Mouse (Mus musculus) embryonic facial prominence, embryonic 12.5 days (tissue): ENCODE results near the gene Fkbp2. TPM values are rescaled to one million over a fixed set of nuclear protein-coding genes. Genes with fewer than 3 reads are reported as not detected.

Experiments used
- ATAC-seq: fragments of 200-750 bp; cut with Nextera tagmentation; 2 replicates; pipeline ENCODE4 v1.8.0; 2017; ENCODE audit not compliant: insufficient number of reproducible peaks, insufficient read depth, low FRiP score, low TSS enrichment
- H3K27ac ChIP-seq: fragments of 300-500 bp; sonication (generic); 2 replicates; pipeline ENCODE4 v1.5.1; 2016; ENCODE audit warnings: mild to moderate bottlenecking
- H3K27me3 ChIP-seq: fragments of 300-500 bp; sonication (generic); 2 replicates; pipeline ENCODE4 v1.6.1; 2016; ENCODE audit warnings: mild to moderate bottlenecking, moderate library complexity
- H3K36me3 ChIP-seq: fragments of 300-500 bp; sonication (generic); 2 replicates; pipeline ENCODE4 v1.6.1; 2016; ENCODE audit warnings: mild to moderate bottlenecking
- H3K4me1 ChIP-seq: fragments of 300-500 bp; sonication (generic); 2 replicates; pipeline ENCODE4 v1.6.1; 2016
- H3K4me2 ChIP-seq: fragments of 300-500 bp; sonication (generic); replicated peaks from 2 replicates; pipeline ENCODE4 v1.6.1; 2016; ENCODE audit warnings: mild to moderate bottlenecking, moderate library complexity
- H3K4me3 ChIP-seq: fragments of 300-500 bp; sonication (generic); 2 replicates; pipeline ENCODE4 v1.5.1; 2016; ENCODE audit warnings: mild to moderate bottlenecking
- H3K9ac ChIP-seq: fragments of 300-500 bp; sonication (generic); 2 replicates; pipeline ENCODE4 v1.6.1; 2016; ENCODE audit warnings: mild to moderate bottlenecking, moderate library complexity
- H3K9me3 ChIP-seq: fragments of 300-500 bp; sonication (generic); 2 replicates; pipeline ENCODE4 v1.6.1; 2016; ENCODE audit warnings: mild to moderate bottlenecking, moderate library complexity
- WGBS: fragments of 180-500 bp; shearing (Covaris S2); methylation state at CpG from one replicate; pipeline ENCODE4 v1.1.7; 2016; 5-methylcytosine and 5-hydroxymethylcytosine counted together
- polyA plus RNA-seq: library from polyadenylated mRNA; unstranded; fragments of >200 nt; fragmentation: Nextera tagmentation; extraction: Ambion mirVana; gene quantifications from 2 replicates; pipeline ENCODE4 v1.2.1, GENCODE M21; 2016

Fkbp2 gene
- polyA plus RNA-seq, 1 experiment from 2014 or later, result 76.2 TPM

DNA sequence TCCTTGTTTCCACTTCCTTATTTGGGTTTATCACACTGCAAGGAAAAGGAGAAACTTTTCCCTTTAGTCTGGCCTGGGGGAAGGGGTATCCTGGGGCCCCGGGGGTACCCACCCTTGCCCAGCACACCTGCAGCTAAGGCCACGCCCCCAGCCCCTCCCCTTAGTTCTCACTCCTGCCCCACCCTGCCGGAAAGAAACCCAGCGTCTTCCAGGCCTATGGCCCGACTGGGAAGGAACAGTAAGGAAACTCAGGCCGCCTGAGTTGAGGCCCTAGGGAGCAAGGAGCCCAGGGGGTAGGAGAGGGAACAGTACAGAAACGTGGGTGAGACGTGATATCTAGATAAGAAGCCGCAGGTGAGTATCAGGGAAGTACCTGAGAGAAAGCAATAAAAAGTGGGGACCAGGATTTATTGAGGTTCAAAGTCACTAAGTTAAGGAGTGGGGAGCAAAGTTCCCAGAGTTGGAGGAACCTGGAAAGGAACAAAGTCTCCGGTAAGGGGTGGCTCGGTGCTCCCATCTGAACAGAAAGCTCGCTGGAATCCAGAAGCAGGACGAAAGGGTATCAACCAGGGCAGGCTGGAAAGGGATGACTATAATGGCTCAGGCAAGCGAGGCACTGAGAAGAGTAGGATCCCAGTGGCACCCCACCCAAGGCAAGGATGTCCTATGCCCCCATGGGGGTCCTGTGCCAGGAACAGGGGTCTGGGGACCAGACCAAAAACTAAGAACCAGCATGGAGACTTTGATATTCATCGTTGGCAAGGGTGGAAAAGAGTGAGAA lies 11.6 kb downstream of the Fkbp2 start:
- H3K36me3 ChIP-seq, result peaks cover 29% of the 10 kb centered on the region
- WGBS, result 11% methylated on average over 15 of the region's 15 CpGs
- H3K9me3 ChIP-seq, result no peaks in the 10 kb centered on the region
- peak overlapping the region; percentile 58 for H3K4me3 ChIP-seq
- H3K27me3 ChIP-seq, result no peaks in the 10 kb centered on the region
- H3K27ac ChIP-seq, result no peak overlapping the region
- H3K4me1 ChIP-seq, result peaks cover 34% of the 10 kb centered on the region
- no peak for ATAC-seq
- H3K4me2 ChIP-seq, result peak overlapping the region; percentile 54
- peak overlapping the region; percentile 66 for H3K9ac ChIP-seq

DNA sequence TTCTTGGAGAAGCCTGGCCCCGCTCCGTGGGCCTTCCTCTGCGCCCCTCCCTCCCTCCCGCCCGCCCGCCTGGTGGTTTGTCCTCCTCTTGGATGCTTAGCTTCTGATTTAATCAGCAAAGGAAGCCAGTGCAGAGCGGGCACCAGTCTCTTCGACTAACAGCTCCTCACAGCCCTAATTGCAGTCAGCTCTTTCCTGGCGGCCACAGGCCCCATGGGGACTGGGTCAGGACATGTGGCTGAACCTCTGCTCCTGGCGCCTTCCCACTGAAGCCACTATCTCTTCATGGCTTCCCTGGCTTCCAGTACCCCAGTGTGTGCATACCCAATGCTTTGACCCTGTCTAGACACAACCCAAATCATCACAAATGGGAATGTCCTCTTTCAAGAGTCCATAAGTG lies 23.8 kb downstream of the Fkbp2 start:
- H3K9ac ChIP-seq, result no peak overlapping the region
- H3K4me1 ChIP-seq, result peaks cover 10% of the 10 kb centered on the region
- no peaks in the 10 kb centered on the region for H3K27me3 ChIP-seq
- no peak overlapping the region for H3K4me2 ChIP-seq
- WGBS, result 82% methylated on average over 10 of the region's 10 CpGs
- H3K4me3 ChIP-seq, result no peak overlapping the region
- peaks cover 67% of the 10 kb centered on the region for H3K36me3 ChIP-seq
- no peak overlapping the region for H3K27ac ChIP-seq
- no peaks in the 10 kb centered on the region for H3K9me3 ChIP-seq
- no peak for ATAC-seq

DNA sequence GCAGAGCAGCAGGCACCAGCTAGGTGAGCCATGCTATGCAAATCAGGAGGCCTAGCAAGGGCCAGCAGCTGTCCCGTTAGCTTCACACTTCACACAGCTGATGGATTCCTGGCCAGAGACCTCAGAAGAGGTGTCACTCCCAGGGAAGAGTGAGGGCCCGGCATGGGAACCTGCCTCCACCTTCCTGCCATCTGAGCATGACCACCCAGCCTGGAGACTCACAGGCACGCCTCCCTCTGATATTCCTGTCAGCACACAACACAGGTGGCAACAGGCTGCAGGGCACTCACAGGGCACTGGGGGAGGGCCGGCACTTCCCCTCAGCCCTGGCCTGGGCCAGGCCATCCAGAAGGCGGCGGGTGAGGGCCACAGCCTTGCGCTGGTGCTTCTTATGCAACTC lies 24.9 kb downstream of the Fkbp2 start:
- H3K27ac ChIP-seq, result no peak overlapping the region

DNA sequence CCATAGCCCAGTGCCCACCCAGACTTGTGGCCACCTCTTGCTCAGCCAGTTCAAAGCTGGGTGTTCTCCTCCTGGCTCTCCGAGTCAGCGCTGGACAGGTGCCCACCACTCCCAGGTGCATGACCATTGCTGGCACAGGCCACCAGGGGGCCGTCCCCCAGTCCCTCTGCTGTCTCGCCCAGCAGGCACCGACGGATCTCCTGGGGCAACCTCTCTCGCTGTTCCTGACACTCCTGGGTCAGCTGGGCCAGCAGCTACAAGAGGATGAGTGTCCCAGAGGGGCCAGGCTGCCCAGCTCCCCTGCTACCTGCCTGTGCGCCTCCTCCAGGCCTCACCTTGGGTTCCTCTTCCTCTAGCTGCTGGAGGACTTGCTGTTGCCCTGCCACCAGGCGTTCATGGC lies 26.3 kb downstream of the Fkbp2 start:
- ATAC-seq, result no peak
- peaks cover 50% of the 10 kb centered on the region for H3K36me3 ChIP-seq
- H3K4me3 ChIP-seq, result no peak overlapping the region
- peaks cover 16% of the 10 kb centered on the region for H3K4me1 ChIP-seq
- 67% methylated on average over 9 of the region's 9 CpGs for WGBS
- no peaks in the 10 kb centered on the region for H3K9me3 ChIP-seq
- H3K9ac ChIP-seq, result no peak overlapping the region
- no peaks in the 10 kb centered on the region for H3K27me3 ChIP-seq
- no peak overlapping the region for H3K27ac ChIP-seq
- no peak overlapping the region for H3K4me2 ChIP-seq

More for the DNA sequence above, 24.9 kb downstream of the Fkbp2 start:
- peaks cover 10% of the 10 kb centered on the region for H3K4me1 ChIP-seq
- H3K4me3 ChIP-seq, result no peak overlapping the region
- H3K36me3 ChIP-seq, result peaks cover 64% of the 10 kb centered on the region
- no peak overlapping the region for H3K4me2 ChIP-seq
- no peaks in the 10 kb centered on the region for H3K27me3 ChIP-seq
- WGBS, result 85% methylated on average over 7 of the region's 7 CpGs
- H3K9me3 ChIP-seq, result no peaks in the 10 kb centered on the region
- ATAC-seq, result no peak
- no peak overlapping the region; the same call in 1 of the 2 replicates for H3K9ac ChIP-seq

DNA sequence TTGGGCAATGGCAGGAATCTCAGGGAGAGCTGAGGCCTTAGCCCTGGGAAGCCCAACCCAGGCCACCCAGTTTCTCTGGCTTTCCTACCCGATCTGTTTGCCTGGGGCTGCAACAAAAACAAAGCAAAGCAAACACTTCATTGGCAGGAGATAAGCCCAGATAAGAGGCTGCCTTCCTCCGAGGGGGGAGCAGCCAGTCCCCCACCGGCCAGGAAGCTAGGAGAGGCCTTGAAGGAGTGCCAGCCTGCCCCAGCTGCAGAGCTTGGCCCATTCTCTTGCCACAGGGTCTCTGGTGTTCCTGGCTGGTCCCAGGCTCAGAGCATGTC lies 27.6 kb downstream of the Fkbp2 start:
- Histone ChIP-seq H3K9ac (peak overlapping the region; percentile 77; the same call in 1 of the 2 replicates), H3K4me2 (peak overlapping the region; percentile 93), H3K27me3 (no peaks in the 10 kb centered on the region), H3K27ac (peak overlapping the region; percentile 98; the same call in 1 of the 2 replicates), H3K9me3 (no peaks in the 10 kb centered on the region), H3K36me3 (peaks cover 41% of the 10 kb centered on the region), H3K4me3 (peak overlapping the region; percentile 61), H3K4me1 (peaks cover 16% of the 10 kb centered on the region)
- no peak for ATAC-seq
- 10% methylated on average over 3 of the region's 3 CpGs for WGBS

DNA sequence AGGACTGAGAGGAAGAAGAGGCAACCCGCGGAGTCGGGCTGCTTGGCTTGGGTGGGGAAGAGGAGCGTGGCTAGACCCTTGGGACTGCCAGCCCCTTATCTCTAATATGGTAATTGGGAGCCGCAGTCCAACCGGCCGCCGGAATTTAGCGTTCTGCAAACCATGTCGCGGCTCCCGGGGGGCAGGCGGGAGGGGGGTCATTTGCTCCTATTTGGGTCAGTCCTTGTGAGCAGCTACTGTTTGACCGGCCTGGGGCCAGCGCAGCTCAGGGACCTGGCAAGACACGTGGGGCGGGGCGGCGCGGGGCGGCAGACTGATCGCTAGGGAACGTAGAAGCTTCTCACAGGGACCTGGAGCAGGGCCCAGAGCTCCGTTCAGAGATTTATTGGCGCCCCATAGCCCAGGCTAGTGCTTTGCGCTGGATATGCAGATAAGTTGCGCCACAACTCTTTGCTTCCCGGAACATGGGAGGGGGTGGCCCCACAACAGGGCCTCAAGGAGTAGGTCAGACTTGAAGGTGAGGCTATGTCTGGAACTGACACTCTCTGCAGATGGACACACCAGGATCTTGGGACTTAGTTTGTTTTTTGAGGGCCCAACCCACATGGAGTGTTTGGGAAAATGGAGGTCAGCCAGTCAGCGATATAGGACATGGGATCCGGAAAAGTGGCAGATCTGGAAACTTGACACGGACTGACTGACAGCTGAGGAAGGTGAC lies 28.1 kb downstream of the Fkbp2 start:
- Histone ChIP-seq H3K9me3 (no peaks in the 10 kb centered on the region), H3K9ac (peak overlapping the region; percentile 77), H3K4me2 (peak overlapping the region; percentile 93), H3K4me1 (peaks cover 16% of the 10 kb centered on the region), H3K27me3 (no peaks in the 10 kb centered on the region), H3K36me3 (peaks cover 36% of the 10 kb centered on the region), H3K27ac (peak overlapping the region; percentile 98), H3K4me3 (peak overlapping the region; percentile 61)
- ATAC-seq, result no peak
- WGBS, result 2% methylated on average over 31 of the region's 31 CpGs

DNA sequence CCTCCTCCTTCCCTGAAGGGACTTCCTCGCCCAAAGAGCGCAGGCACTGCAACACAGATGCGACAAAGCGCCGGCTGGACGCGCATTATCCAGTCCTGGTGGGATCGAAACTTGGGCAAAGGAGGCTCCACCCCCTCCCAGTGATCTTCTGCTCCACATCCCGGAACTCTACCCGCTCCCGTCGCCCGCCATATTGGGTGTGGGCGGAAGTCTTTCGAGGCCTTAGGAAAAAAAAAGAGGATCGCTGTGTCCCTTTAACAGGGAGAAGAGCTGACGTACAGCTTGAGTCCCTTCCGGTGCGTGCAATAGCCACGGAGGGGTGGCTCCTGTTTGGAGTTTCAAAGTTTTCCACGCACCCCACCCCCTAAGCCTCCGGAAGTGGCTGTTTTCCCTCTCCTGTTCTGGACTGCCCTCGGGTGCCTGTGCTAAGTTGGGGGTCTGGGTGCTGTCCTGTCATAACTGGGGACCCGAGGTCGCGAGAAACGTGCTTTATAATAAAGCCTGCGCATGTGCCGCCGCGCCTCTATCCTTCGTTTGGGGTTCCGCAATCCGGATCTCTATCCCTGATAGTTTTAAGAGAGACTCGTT lies 28.8 kb downstream of the Fkbp2 start:
- Histone ChIP-seq H3K36me3 (peaks cover 32% of the 10 kb centered on the region), H3K27ac (peak overlapping the region; percentile 98), H3K4me1 (peaks cover 16% of the 10 kb centered on the region), H3K9ac (peak overlapping the region; percentile 77), H3K9me3 (no peaks in the 10 kb centered on the region), H3K4me3 (peak overlapping the region; percentile 61), H3K4me2 (peak overlapping the region; percentile 93), H3K27me3 (no peaks in the 10 kb centered on the region)
- under 1% methylated on average over 35 of the region's 35 CpGs for WGBS
- ATAC-seq, result peak; percentile 77

DNA sequence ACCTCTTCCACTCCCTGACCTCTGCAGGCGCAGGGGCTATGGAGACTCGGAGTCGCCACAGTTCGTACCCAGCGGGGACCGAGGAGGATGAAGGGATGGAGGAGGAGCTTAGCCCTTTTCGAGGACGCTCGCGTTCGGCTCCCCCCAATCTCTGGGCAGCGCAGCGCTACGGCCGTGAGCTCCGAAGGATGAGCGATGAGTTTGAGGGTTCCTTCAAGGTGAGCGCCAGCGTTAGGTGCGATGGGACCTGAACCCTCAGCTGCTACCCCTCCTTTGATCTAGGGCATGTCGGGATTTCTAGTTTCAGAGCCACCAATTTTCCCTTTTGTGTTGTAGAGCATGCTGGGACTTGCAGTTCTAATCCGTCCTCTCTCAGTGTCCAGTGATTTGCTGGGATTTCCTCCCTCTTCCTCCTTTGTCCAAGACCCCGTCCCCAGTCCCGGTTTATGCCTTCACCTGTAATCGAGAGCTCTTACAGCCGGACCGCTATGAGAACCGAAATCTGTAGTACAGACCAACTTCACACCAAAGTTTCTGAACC lies 29.6 kb downstream of the Fkbp2 start:
- peak overlapping the region; percentile 93 for H3K4me2 ChIP-seq
- H3K27ac ChIP-seq, result peak overlapping the region; percentile 98
- H3K4me3 ChIP-seq, result peak overlapping the region; percentile 61
- no peaks in the 10 kb centered on the region for H3K9me3 ChIP-seq
- WGBS, result under 1% methylated on average over 28 of the region's 28 CpGs
- peaks cover 32% of the 10 kb centered on the region for H3K36me3 ChIP-seq
- peaks cover 16% of the 10 kb centered on the region for H3K4me1 ChIP-seq
- ATAC-seq, result peak; percentile 61
- no peaks in the 10 kb centered on the region for H3K27me3 ChIP-seq
- peak overlapping the region; percentile 77 for H3K9ac ChIP-seq

DNA sequence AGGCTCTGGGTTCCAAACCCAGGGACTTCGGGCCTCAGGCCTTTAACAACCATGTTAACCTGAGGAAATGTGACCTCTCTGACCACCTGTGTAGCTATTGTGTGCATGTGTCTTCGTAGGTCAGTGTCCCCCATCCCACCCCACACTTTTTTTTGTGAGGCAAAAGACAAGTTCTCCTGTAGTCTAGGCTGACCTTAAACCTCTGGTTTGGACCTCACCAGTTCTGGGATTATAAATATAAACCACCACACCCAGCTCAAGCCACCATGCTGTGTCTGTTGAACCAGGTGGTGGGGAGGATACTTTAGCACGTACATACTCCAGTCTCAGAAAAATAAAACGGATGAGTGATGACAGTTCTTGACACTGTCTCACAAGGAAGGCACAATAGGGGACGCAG lies 30.4 kb downstream of the Fkbp2 start:
- peaks cover 26% of the 10 kb centered on the region for H3K36me3 ChIP-seq
- 56% methylated on average over 5 of the region's 5 CpGs for WGBS
- H3K27me3 ChIP-seq, result no peaks in the 10 kb centered on the region
- H3K9ac ChIP-seq, result peak overlapping the region; percentile 77
- no peak for ATAC-seq
- H3K4me2 ChIP-seq, result peak overlapping the region; percentile 93
- no peaks in the 10 kb centered on the region for H3K9me3 ChIP-seq
- H3K27ac ChIP-seq, result 0 out of 2 replicates have a peak overlapping the region, but pooled peaks have one; percentile 23
- H3K4me1 ChIP-seq, result peaks cover 16% of the 10 kb centered on the region
- peak overlapping the region; percentile 61 for H3K4me3 ChIP-seq

DNA sequence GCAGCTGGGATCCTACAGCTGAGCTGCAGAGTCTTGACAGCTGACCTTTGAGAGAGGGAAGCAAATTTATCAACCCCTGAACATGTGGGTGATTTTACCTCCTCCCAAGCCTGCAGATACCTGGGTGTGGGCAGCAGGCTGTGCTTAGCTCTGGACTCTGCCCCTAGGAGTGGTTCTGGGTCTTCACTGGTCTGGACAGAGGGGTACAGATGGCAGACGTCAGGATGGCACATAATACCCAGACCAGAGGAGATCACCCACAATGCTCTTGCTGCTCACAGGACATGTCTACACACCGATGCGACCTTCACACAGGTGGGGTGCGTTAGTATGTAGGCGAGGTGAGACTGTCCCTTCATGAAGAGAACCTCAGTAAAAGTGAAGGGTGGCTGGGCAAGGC lies 30.8 kb downstream of the Fkbp2 start:
- H3K4me1 ChIP-seq, result peaks cover 16% of the 10 kb centered on the region
- 0 out of 2 replicates have a peak overlapping the region, but pooled peaks have one; percentile 77 for H3K9ac ChIP-seq
- H3K4me2 ChIP-seq, result no peak overlapping the region
- ATAC-seq, result no peak
- 0 out of 2 replicates have a peak overlapping the region, but pooled peaks have one; percentile 23 for H3K27ac ChIP-seq
- H3K4me3 ChIP-seq, result peak overlapping the region; percentile 61; the same call in 1 of the 2 replicates
- H3K9me3 ChIP-seq, result no peaks in the 10 kb centered on the region
- H3K36me3 ChIP-seq, result peaks cover 22% of the 10 kb centered on the region
- no peaks in the 10 kb centered on the region for H3K27me3 ChIP-seq
- WGBS, result 87% methylated on average over 5 of the region's 5 CpGs

DNA sequence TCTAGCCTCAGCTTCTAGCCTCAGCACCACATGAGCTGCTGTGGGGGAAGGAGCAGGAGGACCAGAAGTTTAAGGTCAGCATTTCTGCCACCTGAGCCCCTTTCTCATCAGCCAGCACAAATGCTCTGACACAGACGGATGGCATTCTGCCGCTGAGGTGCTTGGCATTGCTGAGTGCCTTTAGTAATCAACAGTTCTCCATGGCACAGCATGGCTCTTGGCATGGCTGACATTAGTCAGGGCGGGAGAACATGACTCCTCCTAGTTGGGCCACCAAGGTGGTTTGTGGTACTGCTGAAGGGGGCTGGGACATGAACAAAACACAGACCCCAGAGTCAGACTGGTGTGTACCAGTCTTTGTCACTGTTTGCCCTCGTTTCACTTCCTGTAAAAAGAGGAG lies 32.1 kb downstream of the Fkbp2 start:
- Histone ChIP-seq H3K27ac (no peak overlapping the region), H3K9ac (no peak overlapping the region), H3K27me3 (no peaks in the 10 kb centered on the region), H3K4me1 (peaks cover 16% of the 10 kb centered on the region), H3K36me3 (peaks cover 11% of the 10 kb centered on the region), H3K4me2 (no peak overlapping the region), H3K9me3 (no peaks in the 10 kb centered on the region), H3K4me3 (no peak overlapping the region)
- ATAC-seq, result no peak
- 79% methylated on average over 4 of the region's 4 CpGs for WGBS
